In the genomic region with DNA sequence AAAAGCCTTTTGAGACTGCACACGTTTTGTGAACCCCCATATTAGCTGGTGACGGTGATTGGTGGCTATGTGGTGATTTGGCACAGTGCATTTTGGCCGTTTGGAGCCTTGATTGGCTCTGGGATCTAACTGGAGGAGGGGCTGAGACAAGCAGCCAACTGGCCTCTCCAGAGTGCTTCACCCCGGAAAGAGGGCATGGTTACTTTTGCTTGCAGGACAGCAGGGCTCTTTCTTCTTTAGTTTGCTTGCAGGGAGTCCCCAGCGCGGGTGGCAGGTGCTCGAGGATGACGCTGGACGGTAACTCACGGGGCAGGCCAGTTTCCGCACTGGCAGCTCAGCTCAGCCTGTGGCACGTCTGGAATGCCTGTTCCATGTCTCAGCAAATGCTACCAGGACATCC, we compare ENCODE assay signal across 8 mouse cellular contexts. TPM values are rescaled to one million over a fixed set of nuclear protein-coding genes. Genes with fewer than 3 reads are reported as not detected.
DNase-seq lines count a peak whose midpoint lies in the region; ATAC-seq and TF ChIP-seq lines count a peak whose summit lies in the region.

No protein-coding gene starts in this region.

- 38% methylated on average over 12 of the region's 12 CpGs for WGBS in intestine, postnatal 0 days
- WGBS in midbrain, embryonic 10.5 days = 45% methylated on average over 12 of the region's 12 CpGs

- in situ Hi-C loops in Patski (cut with MboI; ENCODE audit: low pct_unique_long_range_greater_than_20kb) = loop anchor here (5.0 kb wide), 1 partner anchor 60 kb away; no protein-coding TSS in a partner anchor

- H3K36me3 ChIP-seq in intestine, postnatal 0 days (ENCODE audit: control insufficient read depth, insufficient read depth) = no peaks in the 10 kb centered on the region
- H3K36me3 ChIP-seq in midbrain, embryonic 10.5 days = no peaks in the 10 kb centered on the region

- POLR2A ChIA-PET in Patski (lab: Charles Lee) = interaction anchor here (0.7 to 2.6 kb wide), 8 partner anchors 10 to 103 kb away, joined by 3 to 9 read pairs (median 4); partner anchors contain the start of gene Cbx4

- H3K4me1 ChIP-seq in intestine, postnatal 0 days (replicated peaks; ENCODE audit: control insufficient read depth, insufficient read depth, low read length) = peaks cover 24% of the 10 kb centered on the region
- peaks cover 61% of the 10 kb centered on the region for H3K4me1 ChIP-seq in midbrain, embryonic 10.5 days

- H3K9ac ChIP-seq in intestine, postnatal 0 days (ENCODE audit: low read depth, low read length) = no peak overlapping the region

- peak; percentile 26 for DNase-seq in gastrocnemius, postnatal 10 days
- no peak for DNase-seq in gastrocnemius, adult 8-10 months (ENCODE audit: low spot score in 2 of 2)
- peak; percentile 25 for DNase-seq in Patski (ENCODE audit: low read depth, low spot score)
- no peak for DNase-seq in midbrain, embryonic 10.5 days (ENCODE audit: low spot score)
- DNase-seq in layer of hippocampus, postnatal 25 days (ENCODE audit: extremely low spot score in 1 of 2, low spot score in 1 of 2) = no peak
- no peak for DNase-seq in layer of hippocampus, postnatal 10 days (ENCODE audit: low spot score in 2 of 2)

- ATAC-seq in Patski = peak; percentile 36
- ATAC-seq in intestine, postnatal 0 days = no peak
- ATAC-seq in activated CD4-positive, CD25-positive, alpha-beta regulatory T cell, adult 4 months = no peak

- no peak for TF ChIP-seq CTCF in Patski (IDR thresholded peaks at IDR 0.05)
- TF ChIP-seq CTCF in intestine, postnatal 0 days (IDR thresholded peaks at IDR 0.05; ENCODE audit: low read depth) = no peak

- no peaks in the 10 kb centered on the region for H3K27me3 ChIP-seq in Patski
- H3K27me3 ChIP-seq in intestine, postnatal 0 days (replicated peaks; ENCODE audit: control insufficient read depth, insufficient read depth, low read length) = no peaks in the 10 kb centered on the region
- H3K27me3 ChIP-seq in midbrain, embryonic 10.5 days (ENCODE audit: low read depth, poor library complexity, severe bottlenecking) = peaks cover 68% of the 10 kb centered on the region

- no peak overlapping the region for H3K4me2 ChIP-seq in intestine, postnatal 0 days (replicated peaks; ENCODE audit: low read depth)

- CTCF ChIA-PET in Patski (lab: Charles Lee) = interaction anchor here (0.7 to 2.1 kb wide), 6 partner anchors 16 to 77 kb away, joined by 4 to 7 read pairs (median 6); partner anchors contain the start of gene Cbx4

- H3K4me3 ChIP-seq in intestine, postnatal 0 days (ENCODE audit: low read depth, low read length) = no peak overlapping the region
- no peak overlapping the region for H3K4me3 ChIP-seq in midbrain, embryonic 10.5 days

- no peaks in the 10 kb centered on the region for H3K9me3 ChIP-seq in intestine, postnatal 0 days (ENCODE audit: control insufficient read depth)
- H3K9me3 ChIP-seq in midbrain, embryonic 10.5 days (replicated peaks) = no peaks in the 10 kb centered on the region; the same call in 1 of the 2 replicates

- peak overlapping the region; percentile 24; the same call in 1 of the 2 replicates for H3K27ac ChIP-seq in intestine, postnatal 0 days (ENCODE audit: low read depth, low read length)
- H3K27ac ChIP-seq in midbrain, embryonic 10.5 days (replicated peaks) = 0 out of 2 replicates have a peak overlapping the region, but pooled peaks have one; percentile 14

RNA-seq across cellular contexts. Expression of gene Cbx4, which starts 41.1 kb away (rescaled TPM):
- 1 to 10 TPM; 6.2 to 9.1 TPM for total RNA-seq in gastrocnemius, postnatal 10 days (2021)
- 1 to 10 TPM; 2.1 to 3.0 (median 2.2) TPM for total RNA-seq in gastrocnemius, adult 8-10 months (2022)
- 22.0 TPM for polyA plus RNA-seq in Patski (2021)
- 6.5 and 7.6 TPM in 2 replicates for polyA plus RNA-seq in intestine, postnatal 0 days (2015; fragmentation: Nextera tagmentation; extraction: Ambion mirVana)
- 5.1 and 7.1 TPM in 2 replicates for polyA plus RNA-seq in midbrain, embryonic 10.5 days (2016; fragmentation: Nextera tagmentation; extraction: Ambion mirVana)
- total RNA-seq in layer of hippocampus, postnatal 25 days (2021) = 10 to 100 TPM; 62.1 to 67.7 TPM
- 1 to 10 TPM; 2.0 to 2.4 TPM for polyA plus RNA-seq in activated CD4-positive, CD25-positive, alpha-beta regulatory T cell, adult 4 months (2017; shearing (Covaris generic))
- 10 to 100 TPM; 49.2 to 51.2 TPM for total RNA-seq in layer of hippocampus, postnatal 10 days (2021)

Comparison
In these comparisons a context has a peak if more than half of its experiments do, and no peak if none do; other contexts are left out.
1. DNase-seq: peak in gastrocnemius, postnatal 10 days (single experiment) and Patski (single experiment); none in gastrocnemius, adult 8-10 months (0 of 2), midbrain, embryonic 10.5 days (single experiment), layer of hippocampus, postnatal 25 days (0 of 2) and layer of hippocampus, postnatal 10 days (0 of 2).
2. RNA of gene Cbx4, which starts 41.1 kb away (total RNA-seq): 62.1 to 67.7 TPM in layer of hippocampus, postnatal 25 days and 49.2 to 51.2 TPM in layer of hippocampus, postnatal 10 days; 6.2 to 9.1 TPM in gastrocnemius, postnatal 10 days and 2.1 to 3.0 TPM in gastrocnemius, adult 8-10 months; every median in the first group is over 4 times any median in the second.